Mouse (Mus musculus) MEL (cell line): ENCODE results near the gene Mrpl14. TPM values are rescaled to one million over a fixed set of nuclear protein-coding genes. Genes with fewer than 3 reads are reported as not detected.

Experiments
- DNase-seq: peaks from one replicate; pipeline ENCODE4 v3.0.0; 2011; ENCODE audit warnings: low read depth, low spot score
- H3K27ac ChIP-seq: 2 replicates; pipeline ENCODE4 v1.5.1; 2012; ENCODE audit warnings: low read depth, mild to moderate bottlenecking, control low read depth, low read length, moderate library complexity; ENCODE audit not compliant: control insufficient read depth
- H3K27me3 ChIP-seq, 2 experiments: fragments of 150-350 bp in 1 of 2; sonication (generic) in 1 of 2; 2 replicates each; pipeline ENCODE4 v1.6.1; 2012; ENCODE audit warnings: low read length in 2 of 2, mild to moderate bottlenecking in 2 of 2, improper control_type of control experiment in 1 of 2, moderate library complexity in 1 of 2; ENCODE audit not compliant: insufficient read depth in 2 of 2, control insufficient read depth in 1 of 2
- H3K36me3 ChIP-seq, 2 experiments: 2 replicates each; pipeline ENCODE4 v1.6.1; 2012 to 2014; ENCODE audit warnings: low read length in 2 of 2, improper control_type of control experiment in 1 of 2, inconsistent platforms in 1 of 2, mild to moderate bottlenecking in 1 of 2; ENCODE audit not compliant: insufficient read depth in 2 of 2, control insufficient read depth in 1 of 2
- H3K4me1 ChIP-seq, 2 experiments: fragments of 150-350 bp in 1 of 2; sonication (generic) in 1 of 2; 2 replicates each; pipeline ENCODE4 v1.6.1; 2012; ENCODE audit warnings: low read length in 2 of 2, improper control_type of control experiment in 1 of 2, mild to moderate bottlenecking in 1 of 2; ENCODE audit not compliant: insufficient read depth in 2 of 2, control insufficient read depth in 1 of 2
- H3K4me3 ChIP-seq, 2 experiments: fragments of 150-350 bp in 1 of 2; sonication (generic) in 1 of 2; 2 replicates each; pipeline ENCODE4 v1.5.1; 2012; ENCODE audit warnings: low read depth in 2 of 2, low read length in 2 of 2, mild to moderate bottlenecking in 2 of 2, moderate library complexity in 2 of 2, control low read depth in 1 of 2, improper control_type of control experiment in 1 of 2; ENCODE audit not compliant: control insufficient read depth in 1 of 2, insufficient read depth in 1 of 2
- H3K79me2 ChIP-seq: 2 replicates; pipeline ENCODE4 v1.6.1; 2012; ENCODE audit warnings: mild to moderate bottlenecking, low read length, moderate library complexity; ENCODE audit not compliant: control insufficient read depth, poor library complexity, insufficient read depth
- H3K9ac ChIP-seq: 2 replicates; pipeline ENCODE4 v1.6.1; 2012; ENCODE audit warnings: low read depth, mild to moderate bottlenecking, control low read depth, low read length, moderate library complexity; ENCODE audit not compliant: control insufficient read depth, poor library complexity, severe bottlenecking
- H3K9me3 ChIP-seq: fragments of 150-350 bp; sonication (generic); replicated peaks from 2 replicates; pipeline ENCODE4 v1.6.1; 2012; ENCODE audit warnings: mild to moderate bottlenecking, low read length, improper control_type of control experiment, moderate library complexity; ENCODE audit not compliant: insufficient read depth
- CHD2 ChIP-seq: IDR thresholded peaks from 2 replicates; pipeline ENCODE4 v1.6.1; 2011; ENCODE audit warnings: low read length, improper control_type of control experiment
- E2F4 ChIP-seq: IDR thresholded peaks from 2 replicates; pipeline ENCODE4 v1.6.1; 2011; ENCODE audit warnings: low read depth, low read length, improper control_type of control experiment, borderline replicate concordance
- GABPA ChIP-seq: IDR thresholded peaks from 2 replicates; pipeline ENCODE4 v1.6.1; 2012; ENCODE audit warnings: low read depth, mild to moderate bottlenecking, inconsistent platforms, low read length, improper control_type of control experiment, moderate library complexity
- GATA1 ChIP-seq: IDR thresholded peaks from 2 replicates; pipeline ENCODE4 v1.6.1; 2011; ENCODE audit warnings: low read depth, low read length, improper control_type of control experiment
- HCFC1 ChIP-seq: IDR thresholded peaks from 2 replicates; pipeline ENCODE4 v1.6.1; 2012; ENCODE audit warnings: low read depth, mild to moderate bottlenecking, inconsistent platforms, low read length, improper control_type of control experiment, moderate library complexity
- KAT2A ChIP-seq: conservative IDR thresholded peaks from 2 replicates; pipeline ENCODE4 v1.6.1; 2012; ENCODE audit warnings: low read depth, low read length, improper control_type of control experiment, inconsistent platforms
- MAZ ChIP-seq: IDR thresholded peaks from 2 replicates; pipeline ENCODE4 v1.6.1; 2012; ENCODE audit warnings: low read depth, mild to moderate bottlenecking, inconsistent platforms, low read length, improper control_type of control experiment
- MXI1 ChIP-seq: IDR thresholded peaks from 2 replicates; pipeline ENCODE4 v1.6.1; 2011; ENCODE audit warnings: mild to moderate bottlenecking, low read depth, low read length, improper control_type of control experiment
- MYC ChIP-seq: IDR thresholded peaks from 2 replicates; pipeline ENCODE4 v1.6.1; 2011; ENCODE audit warnings: low read depth, mild to moderate bottlenecking, low read length, improper control_type of control experiment, moderate library complexity
- NELFE ChIP-seq: IDR thresholded peaks from 2 replicates; pipeline ENCODE4 v1.6.1; 2011; ENCODE audit warnings: low read depth, low read length, improper control_type of control experiment
- NRF1 ChIP-seq: IDR thresholded peaks from 2 replicates; pipeline ENCODE4 v1.6.1; 2014; ENCODE audit warnings: low read depth, mild to moderate bottlenecking, inconsistent platforms, low read length, improper control_type of control experiment, moderate library complexity; ENCODE audit not compliant: poor library complexity, insufficient read depth, severe bottlenecking
- POLR2A ChIP-seq, 2 experiments: IDR thresholded peaks; 2 replicates each; pipeline ENCODE4 v1.6.1; 2011 to 2012; ENCODE audit warnings: low read length in 2 of 2, mild to moderate bottlenecking in 2 of 2, control low read depth in 1 of 2, improper control_type of control experiment in 1 of 2, low read depth in 1 of 2, moderate library complexity in 1 of 2; ENCODE audit not compliant: control insufficient read depth in 1 of 2, insufficient read depth in 1 of 2, poor library complexity in 1 of 2
- POLR2AphosphoS2 ChIP-seq: IDR thresholded peaks from 2 replicates; pipeline ENCODE4 v1.6.1; 2011; ENCODE audit warnings: low read length, improper control_type of control experiment
- POLR2AphosphoS5 ChIP-seq: IDR thresholded peaks from 2 replicates; pipeline ENCODE4 v1.6.1; 2012; ENCODE audit warnings: low read depth, borderline replicate concordance, mild to moderate bottlenecking, inconsistent platforms, low read length, moderate library complexity, mixed read lengths
- RAD21 ChIP-seq: IDR thresholded peaks from 2 replicates; pipeline ENCODE4 v1.6.1; 2011; ENCODE audit warnings: mild to moderate bottlenecking, low read depth, low read length, improper control_type of control experiment
- RCOR1 ChIP-seq: IDR thresholded peaks from 2 replicates; pipeline ENCODE4 v1.6.1; 2012; ENCODE audit warnings: low read depth, mild to moderate bottlenecking, inconsistent platforms, low read length, improper control_type of control experiment
- TBP ChIP-seq: IDR thresholded peaks from 2 replicates; pipeline ENCODE4 v1.8.0; 2011; ENCODE audit warnings: low read depth, low read length, improper control_type of control experiment
- TCF12 ChIP-seq: IDR thresholded peaks from 2 replicates; pipeline ENCODE4 v1.6.1; 2014; ENCODE audit warnings: low read depth, mild to moderate bottlenecking, inconsistent platforms, low read length, improper control_type of control experiment, moderate library complexity
- USF1 ChIP-seq: IDR thresholded peaks from 2 replicates; pipeline ENCODE4 v1.6.1; 2014; ENCODE audit warnings: low read depth, mild to moderate bottlenecking, inconsistent platforms, low read length, improper control_type of control experiment, moderate library complexity
- ZNF384 ChIP-seq: IDR thresholded peaks from 2 replicates; pipeline ENCODE4 v1.6.1; 2012; ENCODE audit warnings: low read depth, mild to moderate bottlenecking, inconsistent platforms, low read length, improper control_type of control experiment
- polyA plus RNA-seq, 2 experiments: library from polyadenylated mRNA; stranded (reverse) in 1 of 2; unstranded in 1 of 2; fragments of >175 nt in 1 of 2; fragments of >200 nt in 1 of 2; gene quantifications; 2 replicates each; pipeline versions ENCODE4 v1.2.1 to v1.2.4; 2012; ENCODE audit warnings: low replicate concordance in 2 of 2, low read depth in 1 of 2; ENCODE audit not compliant: insufficient read length in 2 of 2, insufficient read depth in 1 of 2, missing spikeins in 1 of 2
- total RNA-seq: library from RNA; depleted of rRNA; stranded (reverse); fragments of 300-350 nt; gene quantifications from 2 replicates; pipeline ENCODE4 v1.2.3, GENCODE M21; 2012; rRNA removed

Mrpl14 gene
- total RNA-seq: 66.2 and 68.0 TPM in 2 replicates
- 100 to 1,000 TPM in 1 of 2 experiments, not detected in 1; 159 TPM for polyA plus RNA-seq

- H3K9me3 ChIP-seq: no peaks in the 10 kb centered on the region
- DNase-seq: peak; percentile 93
Measured at GRCm38 (mm10) chr17:45686093-45686619, at the start of gene Mrpl14. Mrpl14 (plus strand) TSS chr17:45686322.

DNA sequence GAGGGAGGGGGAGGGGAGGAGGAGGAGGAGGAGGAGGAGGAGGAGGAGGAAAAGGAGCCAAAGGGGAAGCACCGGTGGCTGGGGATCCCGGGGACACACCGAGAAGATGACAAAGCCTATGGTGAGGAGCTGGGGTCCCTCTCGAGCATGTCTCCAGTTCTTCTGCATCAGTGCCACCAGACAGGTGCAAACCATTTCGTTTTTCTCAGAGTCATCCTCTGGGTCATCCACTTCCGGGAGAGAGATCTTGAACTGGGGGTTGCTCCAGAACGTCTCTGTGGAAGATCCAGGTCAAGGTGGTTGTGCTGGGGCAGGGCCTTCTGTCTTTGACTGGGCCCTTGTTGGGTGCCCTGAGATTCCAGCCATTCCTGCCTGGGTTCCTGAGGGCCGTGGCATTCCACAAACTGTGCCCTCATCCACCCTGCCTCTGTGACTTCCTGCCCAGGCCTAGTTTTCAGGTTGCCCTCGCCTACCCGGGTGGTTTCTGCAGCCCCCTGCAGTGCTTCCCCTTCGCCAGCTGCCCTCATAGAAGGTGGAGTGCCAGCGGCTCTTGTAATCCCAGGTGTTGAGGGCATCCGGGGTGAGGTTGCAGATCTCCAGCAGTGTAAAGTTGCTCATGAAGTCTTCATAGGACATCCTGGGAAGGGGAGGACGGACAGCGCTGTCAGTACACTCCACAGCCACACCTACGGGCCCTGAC lies 47.4 kb upstream of the Mrpl14 start:
- no peak for TF ChIP-seq TBP
- TF ChIP-seq KAT2A: no peak
- no peak for TF ChIP-seq MYC
- no peak for TF ChIP-seq USF1
- TF ChIP-seq MXI1: no peak
- TF ChIP-seq ZNF384: no peak
- Histone ChIP-seq H3K4me3 (no peak overlapping the region), H3K9me3 (no peaks in the 10 kb centered on the region), H3K27me3 (peaks cover 9 to 12% of the 10 kb centered on the region in 2 experiments), H3K4me1 (no peaks in the 10 kb centered on the region), H3K27ac (no peak overlapping the region), H3K79me2 (no peaks in the 10 kb centered on the region), H3K9ac (no peak overlapping the region), H3K36me3 (no peaks in the 10 kb centered on the region)
- DNase-seq: no peak

More at GRCm38 (mm10) chr17:45686093-45686619, at the start of gene Mrpl14:
- Histone ChIP-seq H3K27ac (peak within 1 kb of the TSS; percentile 72), H3K4me1 (peaks cover 0 to 19% of the 10 kb centered on the region in 2 experiments; a peak in 3 of 4 replicates), H3K27me3 (no peaks in the 10 kb centered on the region), H3K36me3 (peaks cover 0 to 9% of the 10 kb centered on the region in 2 experiments; a peak in 2 of 4 replicates), H3K9ac (peak within 1 kb of the TSS; percentile 89), H3K4me3 (peak within 1 kb of the TSS; percentile 79 to 84), H3K79me2 (peaks cover 33% of the 10 kb centered on the region)
- TF ChIP-seq HCFC1 (peak; percentile 74), E2F4 (peak; percentile 96), POLR2A (IDR thresholded peaks at IDR 0.05; ENCODE audit: control insufficient read depth in 1 of 2, insufficient read depth in 1 of 2, low read depth in 1 of 2, low read length in 2 of 2, poor library complexity in 1 of 2) (peak; percentile 50 to 79; a peak in 3 of 4 replicates), TCF12 (peak; percentile 38; the same call in 1 of the 2 replicates), CHD2 (0 out of 2 replicates have a peak, but pooled peaks have one; percentile 10), ZNF384 (no peak), POLR2AphosphoS5 (no peak), POLR2AphosphoS2 (peak; percentile 51; the same call in 1 of the 2 replicates), NELFE (peak; percentile 65), NRF1 (peak; percentile 92), RAD21 (no peak), MXI1 (peak; percentile 22; the same call in 1 of the 2 replicates), GATA1 (peak; percentile 10; the same call in 1 of the 2 replicates), MAZ (peak; percentile 94), RCOR1 (no peak), GABPA (no peak)
- TF ChIP-seq, all 39 proteins: peak for 11
